Mouse (Mus musculus): ENCODE data around the gene Mboat7. TPM values are rescaled to one million over a fixed set of nuclear protein-coding genes. Genes with fewer than 3 reads are reported as not detected.

Mboat7 gene
- polyA plus RNA-seq, 1 experiment = 45.8 TPM

- H3K79me2 ChIP-seq (ENCODE audit: control insufficient read depth, insufficient read depth) = peaks cover 61% of the 10 kb centered on the region
- TF ChIP-seq MAX (IDR thresholded peaks at IDR 0.05) (no peak), FOSL1 (IDR thresholded peaks at IDR 0.05; ENCODE audit: insufficient read depth, low read length, poor library complexity, severe bottlenecking) (no peak), USF1 (IDR thresholded peaks at IDR 0.05; ENCODE audit: low read depth) (no peak), MYOG (IDR thresholded peaks at IDR 0.05; ENCODE audit: control insufficient read depth, extremely low read depth, insufficient read length) (no peak), MYOD1 (IDR thresholded peaks at IDR 0.05; ENCODE audit: control insufficient read depth, insufficient read length, low read depth) (no peak), CTCF (IDR thresholded peaks at IDR 0.05; ENCODE audit: control insufficient read depth, insufficient read depth, insufficient read length) (no peak), CEBPB (IDR thresholded peaks at IDR 0.05; ENCODE audit: low read depth) (no peak)
- peaks cover 32% of the 10 kb centered on the region for H3K36me3 ChIP-seq (ENCODE audit: control insufficient read depth, insufficient read depth)
Measured at GRCm38 (mm10) chr7:3629030-3629429, 64.3 kb downstream of the Mboat7 start.

More at GRCm38 (mm10) chr7:3629030-3629429, 64.3 kb downstream of the Mboat7 start:
- peak overlapping the region; percentile 75 for H3K4me3 ChIP-seq (ENCODE audit: insufficient read depth, poor library complexity, severe bottlenecking)
- peak overlapping the region; percentile 68 for H3ac ChIP-seq (ENCODE audit: control insufficient read depth, insufficient read length, low read depth)
- peaks cover 36% of the 10 kb centered on the region for H3K79me3 ChIP-seq (ENCODE audit: low read depth)
- no peaks in the 10 kb centered on the region for H3K27me3 ChIP-seq (ENCODE audit: control insufficient read depth, insufficient read depth, insufficient read length)

Small RNAs within 50 kb of the gene (microRNA-seq; reads per million reads assigned to microRNA genes)
- gene Mir3572 (ENCODE audit: borderline microRNAs expressed) = 0.84 reads per million, percentile 18 among the genes with 10 or more reads in this experiment

Other genes with a start within 250 kb of the Mboat7 start
- not detected for gene Tarm1, start 190.9 kb downstream of the Mboat7 start, polyA plus RNA-seq (2012; fragmentation: generic; extraction: Trizol)
- 0.05 TPM for gene Oscar, start 77.4 kb downstream of the Mboat7 start, polyA plus RNA-seq (2012; fragmentation: generic; extraction: Trizol)
- gene Ndufa3, start 76.2 kb downstream of the Mboat7 start, polyA plus RNA-seq (2012; fragmentation: generic; extraction: Trizol) = 386 TPM
- gene Tfpt, start 63.6 kb downstream of the Mboat7 start, polyA plus RNA-seq (2012; fragmentation: generic; extraction: Trizol) = 24.6 TPM
- 102 TPM for gene Prpf31, start 63.5 kb downstream of the Mboat7 start, polyA plus RNA-seq (2012; fragmentation: generic; extraction: Trizol)
- 87.1 TPM for gene Cnot3, start 48.3 kb downstream of the Mboat7 start, polyA plus RNA-seq (2012; fragmentation: generic; extraction: Trizol)
- 10.4 TPM for gene Leng1, start 27.7 kb downstream of the Mboat7 start, polyA plus RNA-seq (2012; fragmentation: generic; extraction: Trizol)
- 1.8 TPM for gene Tmc4, start 16.0 kb downstream of the Mboat7 start, polyA plus RNA-seq (2012; fragmentation: generic; extraction: Trizol)
- gene Tsen34, start 660 bp downstream of the Mboat7 start, polyA plus RNA-seq (2012; fragmentation: generic; extraction: Trizol) = 215 TPM
- gene Rps9, start 10.5 kb upstream of the Mboat7 start, polyA plus RNA-seq (2012; fragmentation: generic; extraction: Trizol) = 3,200 TPM
- not detected for gene Pirb, start 26.9 kb upstream of the Mboat7 start, polyA plus RNA-seq (2012; fragmentation: generic; extraction: Trizol)
- not detected for gene Gm15448, start 132.2 kb upstream of the Mboat7 start, polyA plus RNA-seq (2012; fragmentation: generic; extraction: Trizol)
- gene Pira2, start 151.5 kb upstream of the Mboat7 start, polyA plus RNA-seq (2012; fragmentation: generic; extraction: Trizol) = not detected
- gene Gm14548, start 204.6 kb upstream of the Mboat7 start, polyA plus RNA-seq (2012; fragmentation: generic; extraction: Trizol) = not detected
- not detected for gene Lilra6, start 222.0 kb upstream of the Mboat7 start, polyA plus RNA-seq (2012; fragmentation: generic; extraction: Trizol)

Data from C2C12 (cell line).